Mouse (Mus musculus): ENCODE measurements at regions not wholly inside any gene's neighbourhood (a gene's known extent, or its start where the extent isn't known, plus 50 kb on each side); places are given as distances from the start of the nearest gene placed in this dataset.
A peak's percentile ranks its signal among the peaks of the same experiment; 100 is the strongest.

DNA sequence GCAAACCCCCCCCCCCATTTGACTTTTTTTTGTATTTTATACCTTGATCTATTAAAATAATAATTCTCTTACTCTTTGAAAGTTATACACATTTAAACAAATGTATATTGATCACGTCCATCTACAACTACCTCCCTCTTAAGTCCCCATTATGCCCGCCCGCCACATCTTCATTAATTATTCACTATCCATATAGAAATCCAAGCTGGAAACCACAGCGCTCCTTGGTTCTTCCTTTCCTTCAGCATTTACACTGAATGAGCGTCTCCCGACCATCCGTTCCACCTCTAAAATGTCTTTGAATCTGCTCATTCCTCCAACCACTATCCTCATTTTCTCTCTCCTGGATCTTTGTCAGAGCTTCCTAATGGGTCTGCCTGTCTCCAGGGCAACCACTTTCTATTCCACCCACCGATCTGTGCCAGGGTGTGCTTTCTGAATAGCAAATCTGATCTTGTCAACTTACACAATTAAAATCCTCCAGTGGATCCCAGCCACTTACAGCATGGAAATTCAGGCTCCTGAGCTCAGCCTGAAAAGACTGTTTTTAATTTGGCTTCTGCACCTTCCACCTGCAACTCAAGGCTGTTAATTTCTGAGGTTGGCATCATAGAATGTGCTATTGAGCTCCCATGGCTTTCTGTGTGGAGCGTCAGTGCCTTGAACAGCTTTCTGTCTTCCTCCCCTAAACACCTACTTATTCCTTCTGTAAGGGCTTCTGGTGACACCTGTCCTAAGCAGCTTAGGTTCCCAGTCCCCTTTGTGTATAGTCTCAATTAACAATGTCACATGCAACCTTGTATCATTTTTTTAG is 265.5 kb downstream of the Spry2 start:
- DNase-seq (ENCODE audit: low read depth), result no peak

- no peak for DNase-seq (ENCODE audit: low read depth)
Observed at GRCm38 (mm10) chr14:105630444-105630843, 266.2 kb downstream of the Spry2 start.

DNA sequence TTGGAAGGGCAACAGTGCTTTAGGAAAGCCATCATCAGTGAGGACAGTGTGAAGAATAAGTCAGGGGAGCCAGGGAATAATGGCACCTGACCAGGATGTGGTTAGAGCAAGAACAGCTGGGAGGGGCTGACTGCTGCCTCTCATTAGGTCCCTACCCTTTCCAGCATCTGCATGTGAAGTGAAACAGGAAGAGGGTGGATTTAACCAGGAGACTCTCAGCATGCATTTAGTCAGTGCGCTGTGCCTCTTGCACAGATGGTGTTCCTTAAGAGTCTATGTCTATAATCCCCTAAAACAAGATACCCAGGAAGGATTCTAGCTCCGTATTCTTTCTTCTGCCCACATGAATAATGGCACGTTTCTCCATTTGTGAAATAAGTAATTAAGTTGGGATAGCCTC is 267.9 kb downstream of the Spry2 start:
- no peak for DNase-seq (ENCODE audit: low read depth)

DNA sequence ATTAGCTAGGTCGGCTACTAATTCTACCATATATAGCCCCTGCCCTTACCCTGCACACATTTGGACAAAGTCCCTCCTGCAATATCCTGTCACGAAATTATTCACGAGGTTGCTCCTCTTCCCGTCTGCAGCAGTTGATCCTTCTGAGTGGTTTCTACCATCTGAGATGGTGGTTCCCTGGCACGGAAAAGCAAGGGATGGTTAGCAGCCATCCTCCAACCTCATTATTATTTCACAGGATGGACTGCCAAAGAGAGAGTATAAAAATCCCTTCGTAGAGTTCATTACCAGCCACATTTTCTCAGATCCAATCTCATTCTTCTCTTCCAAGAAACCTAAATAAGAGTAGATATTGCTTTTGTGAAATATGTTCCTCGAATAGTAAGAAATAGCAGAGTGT is 272.2 kb downstream of the Spry2 start:
- DNase-seq (ENCODE audit: low read depth), result no peak

GRCm38 (mm10) chr14:105622166-105622565 is 274.5 kb downstream of the Spry2 start:
- DNase-seq (ENCODE audit: low read depth), result no peak

- DNase-seq (ENCODE audit: low read depth), result no peak
Observed at GRCm38 (mm10) chr14:105621124-105621523, 275.5 kb downstream of the Spry2 start.

- DNase-seq (ENCODE audit: low read depth), result no peak
Observed at GRCm38 (mm10) chr14:105619449-105619848, 277.2 kb downstream of the Spry2 start.

GRCm38 (mm10) chr14:105615766-105616165 is 280.9 kb downstream of the Spry2 start:
- DNase-seq (ENCODE audit: low read depth), result peak; percentile 66

GRCm38 (mm10) chr14:105612794-105613193 is 283.8 kb downstream of the Spry2 start:
- DNase-seq (ENCODE audit: low read depth), result no peak

DNA sequence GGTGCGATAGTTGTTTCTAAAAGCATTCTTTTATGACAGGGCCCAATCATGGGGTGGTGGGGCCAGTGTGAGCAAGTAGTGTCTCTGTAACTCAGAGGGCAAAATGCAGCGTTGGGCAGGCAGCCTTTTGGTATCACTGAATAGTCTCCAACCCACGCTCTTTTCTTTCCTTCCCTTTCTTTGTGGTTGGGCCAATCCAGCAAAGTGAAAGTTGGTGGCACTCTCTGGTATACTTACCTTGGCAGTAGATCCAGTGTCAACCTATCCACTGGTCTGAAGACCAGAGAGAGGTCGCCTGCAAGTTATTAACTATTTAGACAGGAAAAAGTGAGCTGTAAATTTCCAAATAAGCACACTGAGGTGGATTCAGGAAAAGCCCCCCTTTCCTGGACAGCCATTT is 287.8 kb downstream of the Spry2 start:
- DNase-seq (ENCODE audit: low read depth), result no peak

DNA sequence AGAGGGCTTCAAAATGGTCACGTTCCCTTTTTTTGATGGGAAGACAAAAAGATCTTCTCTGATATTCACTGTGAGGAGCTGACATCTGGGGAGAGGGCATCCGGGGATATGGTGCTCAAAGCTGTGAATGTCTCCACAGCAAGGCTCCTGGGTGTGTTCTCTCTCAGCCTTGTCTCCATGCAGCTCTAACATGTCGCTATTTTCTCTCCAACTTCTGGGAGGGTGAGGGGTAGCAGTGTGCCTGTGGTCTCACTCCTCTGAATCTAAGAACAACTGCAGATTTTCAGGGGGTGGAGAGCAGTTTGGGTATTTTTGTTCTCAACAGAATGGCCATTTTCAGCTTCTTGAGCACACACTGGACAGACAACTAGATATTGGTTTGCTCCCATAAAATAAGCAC is 290.1 kb downstream of the Spry2 start:
- no peak for DNase-seq (ENCODE audit: low read depth)

GRCm38 (mm10) chr14:105604451-105604850 is 292.2 kb downstream of the Spry2 start:
- no peak for DNase-seq (ENCODE audit: low read depth)

- DNase-seq (ENCODE audit: low read depth), result no peak
Observed at GRCm38 (mm10) chr14:105603047-105603461, 293.6 kb downstream of the Spry2 start.

DNA sequence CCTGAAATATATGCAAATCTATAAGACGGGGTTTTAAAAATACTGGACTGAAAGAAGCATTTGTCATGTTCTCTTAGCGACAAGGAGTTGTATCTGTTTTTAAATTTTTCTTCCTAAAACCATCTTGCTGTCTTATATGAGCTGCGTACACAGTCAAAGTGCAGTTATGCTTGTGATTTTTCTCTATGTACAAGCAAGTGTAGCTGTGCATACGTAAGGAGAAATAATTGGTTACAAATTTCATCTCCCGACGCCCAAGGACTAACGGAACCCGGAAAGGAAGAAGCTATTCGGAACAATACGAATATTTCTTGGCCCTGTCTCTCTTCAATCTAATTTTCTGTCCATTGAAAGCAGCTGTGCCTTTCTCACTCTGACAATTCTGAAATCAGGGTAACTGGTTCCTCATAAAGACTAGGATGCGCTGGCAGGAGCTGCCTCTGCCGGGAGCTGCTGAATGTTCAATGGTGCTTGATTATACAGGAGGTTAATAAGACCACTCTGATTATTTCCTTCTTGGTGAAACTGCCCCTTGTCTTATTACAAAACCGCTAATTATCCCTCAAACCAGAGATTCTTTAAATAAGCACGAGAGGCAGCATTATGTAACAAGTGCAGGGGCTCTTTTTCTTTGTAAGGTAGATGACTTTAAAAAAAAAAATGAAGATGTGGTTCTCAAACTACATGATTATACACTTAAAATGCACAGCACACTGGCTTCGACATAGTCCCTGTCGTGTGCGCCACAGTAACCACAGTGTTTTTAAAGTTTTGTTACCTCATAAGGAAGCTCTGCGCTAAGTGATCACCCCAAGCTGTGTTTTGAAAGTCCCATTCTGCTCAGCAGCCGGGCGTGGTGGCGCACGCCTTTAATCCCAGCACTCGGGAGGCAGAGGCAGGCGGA is 296.8 kb downstream of the Spry2 start:
- no peak for DNase-seq (ENCODE audit: low read depth)

- DNase-seq (ENCODE audit: low read depth), result no peak
Observed at GRCm38 (mm10) chr14:105589751-105590150, 306.9 kb downstream of the Spry2 start.

- no peak for DNase-seq (ENCODE audit: low read depth)
Observed at GRCm38 (mm10) chr14:105589261-105589660, 307.4 kb downstream of the Spry2 start.

DNA sequence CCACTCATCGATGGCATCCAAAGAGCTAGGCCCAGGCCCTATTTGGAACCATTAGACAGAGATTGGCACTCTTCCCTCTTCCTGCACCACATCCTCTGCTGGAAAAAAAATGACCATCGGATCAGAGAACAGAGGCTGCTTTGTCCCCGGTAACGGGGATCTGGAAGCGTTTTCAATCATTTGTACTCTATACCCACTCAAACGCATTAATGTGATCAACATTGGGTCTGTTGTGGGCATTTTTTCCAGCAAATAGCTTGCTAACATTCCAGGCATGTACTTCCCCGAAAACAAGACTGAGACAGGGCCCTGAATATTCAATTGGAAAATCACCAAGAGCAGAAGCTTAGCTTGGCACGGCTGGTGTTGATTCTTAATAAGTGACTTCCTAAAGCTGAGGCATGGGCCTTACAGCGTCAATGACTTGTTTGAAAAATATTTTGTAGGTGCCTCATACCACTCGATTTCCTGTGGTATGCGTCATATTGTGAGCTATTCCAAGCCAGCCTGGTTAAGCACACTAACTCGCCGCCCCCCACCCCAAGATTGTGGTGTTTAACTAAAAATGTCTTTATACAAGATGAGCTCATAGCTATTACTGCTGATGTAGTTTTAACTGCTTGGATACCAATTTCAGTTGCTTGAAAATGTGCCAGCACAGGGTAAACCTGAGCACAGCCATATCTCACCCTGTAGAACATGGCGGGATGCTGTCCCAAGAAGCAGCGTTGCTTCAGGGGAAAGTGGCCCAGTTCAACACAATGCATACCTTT is 308.0 kb downstream of the Spry2 start:
- DNase-seq (ENCODE audit: low read depth), result peak; percentile 83

GRCm38 (mm10) chr14:105588029-105588390 is 308.6 kb downstream of the Spry2 start:
- DNase-seq (ENCODE audit: low read depth), result no peak

DNA sequence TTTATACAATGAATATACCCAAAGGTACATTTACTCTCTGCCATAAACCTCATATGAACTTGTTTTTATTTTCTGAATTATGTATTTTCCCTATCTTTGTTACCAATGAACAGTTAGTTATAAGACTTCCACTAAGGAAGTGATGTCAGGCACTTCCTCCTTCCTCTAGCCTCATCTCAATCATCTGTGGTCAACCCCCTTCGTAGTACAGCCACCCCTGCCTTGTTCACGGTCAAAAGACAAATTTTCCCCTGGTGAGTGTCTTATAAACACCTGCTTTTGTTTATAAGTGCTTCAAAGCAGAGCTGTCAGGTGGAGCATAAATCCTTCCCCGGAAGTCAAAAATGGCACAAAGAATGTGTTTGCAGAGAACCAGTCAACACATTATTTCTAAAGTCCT is 312.0 kb downstream of the Spry2 start:
- DNase-seq (ENCODE audit: low read depth), result no peak

DNA sequence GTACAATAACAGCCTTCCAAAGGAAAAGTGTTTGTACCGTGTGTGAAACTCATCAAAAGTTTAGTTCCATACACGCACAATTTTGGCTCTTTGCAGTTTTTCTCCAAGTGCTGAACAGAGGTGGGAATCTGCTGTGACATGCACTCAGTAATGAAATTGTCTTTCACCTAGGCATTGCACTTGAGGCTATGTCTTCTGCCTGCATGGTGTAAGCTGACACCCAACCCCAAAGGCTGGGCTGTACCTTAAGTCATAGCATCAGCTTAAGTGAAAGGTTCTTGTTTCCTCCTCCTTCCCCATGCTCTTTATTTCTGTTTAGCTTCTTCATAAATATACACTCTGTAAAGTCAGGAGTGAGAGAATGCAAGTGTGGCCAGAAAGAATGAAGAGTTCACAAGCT is 313.1 kb downstream of the Spry2 start:
- no peak for DNase-seq (ENCODE audit: low read depth)

DNA sequence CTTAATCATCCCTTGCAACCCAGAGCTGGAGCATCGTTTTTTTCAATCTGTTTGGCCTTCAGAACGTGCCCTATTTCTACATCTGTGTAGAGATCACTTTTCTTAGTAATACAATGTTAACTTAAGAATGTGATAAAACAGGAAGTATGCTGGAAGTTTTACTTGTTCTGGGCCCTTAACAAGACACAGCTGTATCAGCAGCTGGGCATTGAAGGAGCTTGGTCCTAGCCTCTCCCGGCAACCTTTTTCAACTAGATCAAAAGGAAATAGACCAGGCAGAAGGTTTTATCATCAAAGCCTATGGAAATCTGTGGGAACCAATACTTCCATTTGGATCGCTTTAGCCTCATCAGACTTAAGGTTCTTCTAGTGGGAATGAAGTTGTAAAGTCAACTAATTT is 317.9 kb downstream of the Ndfip2 start:
- DNase-seq (ENCODE audit: low read depth), result no peak

All from NIH3T3 (cell line).